Mouse (Mus musculus): ENCODE data around the gene Ttll6.
A peak's percentile ranks its signal among the peaks of the same experiment; 100 is the strongest.
"Not testable (repeated sequence)": the region's sequence is repeated elsewhere in the genome, so short reads cannot be mapped to it uniquely, and the experiment has no call there.

Ttll6 gene

DNA sequence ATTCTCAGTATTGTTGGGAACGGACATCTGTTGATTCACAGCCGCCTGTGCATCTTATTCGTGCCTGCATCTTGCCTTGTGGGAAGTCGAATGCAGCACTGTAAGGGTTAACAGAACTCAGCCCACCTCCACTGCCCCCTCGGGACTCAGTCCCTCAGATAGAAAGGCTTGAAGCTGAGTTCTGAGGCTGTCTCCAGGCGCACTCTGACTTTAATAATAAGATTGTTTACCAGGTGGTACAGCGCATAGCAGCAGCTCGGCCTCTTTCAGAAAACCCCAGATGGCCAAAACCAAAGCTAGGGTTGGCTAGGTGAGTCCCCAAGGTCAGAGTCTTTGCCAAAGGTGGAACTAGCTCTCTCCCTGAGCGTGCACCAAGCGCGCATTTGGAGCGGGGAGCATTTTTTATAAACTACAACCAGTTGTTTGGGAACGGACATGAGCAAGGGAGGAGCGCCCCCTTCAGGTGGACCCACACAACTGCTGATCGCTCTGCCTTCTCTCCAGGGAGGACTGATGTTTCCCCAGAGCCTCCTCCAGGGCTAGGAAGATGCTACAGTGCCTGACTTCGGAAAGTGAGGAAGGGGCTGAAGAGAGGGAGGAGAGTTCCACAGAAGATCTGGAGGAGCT lies at the start of gene Ttll6:
Gene Ttll6 (plus strand): TSS at position 548 of the 627 bp plus-strand sequence.
- DNase-seq (ENCODE audit: low spot score) = peak; percentile 70

DNA sequence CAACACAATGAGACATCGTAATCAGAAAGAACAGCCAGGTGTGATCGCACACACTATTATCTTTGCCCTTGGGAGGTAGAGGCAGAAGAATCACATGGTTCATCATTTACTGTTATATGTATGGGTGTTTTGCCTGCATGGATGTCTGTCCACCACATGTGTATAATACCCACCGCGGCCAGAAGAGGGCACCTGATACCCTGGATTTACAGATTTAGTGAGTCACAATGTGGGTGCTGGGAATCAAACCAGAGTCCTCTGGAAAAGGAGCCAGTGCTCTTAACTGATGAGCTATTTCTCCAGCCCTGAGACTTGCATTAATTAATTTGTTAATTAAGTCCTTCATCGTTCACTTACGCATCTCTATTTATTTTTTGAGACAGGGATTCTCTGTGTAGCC lies 45.6 kb upstream of the Ttll6 start:
- no peak for DNase-seq (ENCODE audit: low spot score)

DNA sequence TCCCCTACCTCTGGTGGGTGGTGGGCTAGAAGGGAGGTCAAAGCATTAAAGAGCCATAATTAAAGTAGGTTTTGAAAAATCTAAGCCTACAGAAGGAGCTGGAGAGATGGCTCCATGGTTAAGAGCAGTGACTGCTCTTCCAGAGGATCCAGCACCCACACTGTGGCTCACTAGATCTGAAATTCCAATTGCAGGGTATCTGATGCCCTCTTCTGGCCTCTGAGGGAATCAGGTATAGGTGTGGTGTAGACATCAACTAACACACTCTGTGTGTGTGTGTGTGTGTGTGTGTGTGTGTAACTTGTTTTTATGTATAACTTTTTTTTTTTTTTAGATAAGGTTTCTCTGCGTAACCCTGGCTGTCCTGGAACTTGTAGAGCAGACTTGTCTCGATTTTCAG lies 42.5 kb upstream of the Ttll6 start:
- DNase-seq (ENCODE audit: low spot score) = no peak

DNA sequence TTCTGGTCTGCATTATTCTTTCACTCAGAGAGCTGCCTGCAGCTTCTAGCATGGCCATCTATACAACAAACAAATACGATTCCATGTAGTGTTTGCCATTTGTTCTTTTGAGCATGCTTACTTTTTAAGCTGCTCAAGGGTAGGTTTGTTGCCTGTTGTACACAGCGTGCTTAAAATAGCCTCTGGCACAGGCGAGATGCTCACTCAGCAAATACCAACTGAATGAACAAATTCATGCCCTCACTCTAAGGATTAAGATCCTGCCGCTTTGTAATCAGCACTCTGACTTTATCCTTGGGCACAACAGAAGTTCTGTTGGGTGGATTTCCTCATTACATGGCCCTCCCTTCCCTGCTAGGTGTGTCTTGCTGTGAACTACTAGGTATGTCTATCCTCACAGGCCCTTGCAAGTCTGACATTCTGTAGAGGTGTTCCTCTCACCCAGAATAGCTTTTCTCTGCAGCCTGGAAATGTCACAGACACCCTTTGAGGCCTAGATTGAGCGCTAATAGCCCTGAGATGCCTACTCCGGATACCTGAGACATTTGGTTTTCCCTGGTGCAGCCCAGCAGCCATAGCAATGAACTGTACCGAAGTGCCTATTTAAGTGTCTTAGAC lies 40.8 kb upstream of the Ttll6 start:
- no peak for DNase-seq (ENCODE audit: low spot score)

DNA sequence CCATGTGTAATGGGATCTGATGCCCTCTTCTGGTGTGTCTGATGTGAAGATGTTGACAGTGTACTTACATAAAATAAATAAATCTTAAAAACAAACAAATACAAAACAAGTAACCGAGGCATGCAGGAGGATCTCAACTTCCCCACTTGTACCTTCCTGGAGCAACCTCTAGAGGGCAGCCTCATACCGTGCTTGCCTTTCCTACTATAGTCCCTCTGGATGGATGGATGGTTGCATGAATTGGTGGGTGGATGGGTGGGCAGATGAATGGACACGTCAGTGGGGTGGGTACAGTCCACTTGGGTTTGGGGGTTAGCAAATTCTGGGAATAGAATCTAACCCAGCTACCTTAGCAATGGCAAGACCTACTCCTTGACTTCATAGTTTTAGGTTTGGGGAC lies 40.2 kb upstream of the Ttll6 start:
- DNase-seq (ENCODE audit: low spot score) = no peak

DNA sequence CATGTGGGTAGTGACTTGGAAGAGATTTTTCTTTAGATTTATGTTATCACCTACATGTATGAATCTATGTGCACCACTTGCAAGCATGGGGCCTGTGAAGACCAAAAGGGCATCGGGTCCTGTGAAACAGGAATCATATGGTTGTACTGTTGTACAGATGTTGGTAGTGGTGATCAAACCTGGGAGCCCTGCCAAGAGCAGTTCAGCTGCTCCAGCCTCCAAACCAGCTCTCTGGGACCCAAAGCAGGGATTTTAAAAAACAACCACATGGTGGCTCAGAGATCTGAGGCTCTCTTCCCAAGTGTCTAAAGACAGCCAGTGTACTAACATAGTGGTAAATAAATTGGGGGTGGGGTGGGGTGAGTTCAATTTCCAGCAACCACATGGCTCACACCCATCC lies 25.2 kb upstream of the Ttll6 start:
- no peak for DNase-seq (ENCODE audit: low spot score)

DNA sequence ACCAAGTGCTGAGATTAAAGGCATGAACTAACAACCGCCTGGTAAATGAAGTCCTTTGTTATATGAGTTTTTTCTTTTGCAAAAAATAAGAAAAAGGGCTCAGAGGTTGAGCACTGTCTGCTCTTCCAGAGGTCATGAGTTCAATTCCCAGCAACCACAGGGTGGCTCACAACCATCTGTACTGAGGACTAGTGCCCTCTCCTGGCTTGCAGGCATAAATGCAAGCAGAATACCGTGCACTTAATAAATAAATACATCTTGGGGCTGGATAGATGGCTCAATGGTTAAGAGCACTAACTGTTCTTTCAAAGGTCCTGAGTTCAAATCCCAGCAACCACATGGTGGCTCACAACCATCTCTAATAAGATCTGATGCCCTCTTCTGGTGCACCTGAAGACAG lies 22.6 kb upstream of the Ttll6 start:
- DNase-seq (ENCODE audit: low spot score) = not testable (repeated sequence)

DNA sequence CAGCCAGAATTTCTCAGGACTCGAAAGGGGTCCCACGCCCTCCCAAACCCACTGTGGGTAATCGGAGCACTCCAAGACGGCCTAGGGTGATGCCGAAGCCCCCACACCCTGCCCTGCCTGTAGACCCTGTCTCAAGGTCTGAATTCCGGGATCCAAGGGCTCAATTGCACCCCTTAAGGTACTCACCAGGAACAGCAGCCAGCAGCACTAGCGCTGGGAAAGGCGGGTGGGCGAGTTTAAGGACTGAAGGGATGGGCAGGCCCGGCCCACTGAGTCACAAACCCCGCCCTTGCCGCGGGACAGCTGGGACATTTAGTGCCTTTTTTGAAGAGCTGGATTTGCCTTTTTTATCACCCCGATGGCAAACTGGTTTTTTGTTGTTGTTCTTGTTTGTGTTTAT lies 21.8 kb upstream of the Ttll6 start, which contains the start of gene Calcoco2:
Gene Calcoco2 (minus strand): TSS at position 214 of the 400 bp plus-strand sequence.
- DNase-seq (ENCODE audit: low spot score) = no peak

DNA sequence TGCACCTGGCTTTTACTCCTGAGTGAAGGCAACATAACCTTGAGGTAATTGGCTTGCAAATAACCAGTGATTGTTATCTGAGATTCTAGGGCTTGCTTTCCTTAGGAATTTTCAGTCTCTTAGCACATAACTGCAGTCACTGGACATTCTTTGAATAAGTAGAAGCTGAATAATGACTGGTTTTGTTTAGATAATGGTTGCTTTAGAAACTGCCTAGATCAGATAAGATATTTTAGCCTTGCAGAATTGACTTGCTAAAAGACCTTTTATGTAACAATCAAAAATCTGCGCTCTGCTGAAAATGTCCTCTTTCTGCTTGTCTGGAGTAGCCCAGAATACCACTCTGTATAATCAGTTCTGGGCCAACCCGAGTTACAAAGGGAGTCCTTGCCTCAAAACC lies 19.5 kb upstream of the Ttll6 start:
- no peak for DNase-seq (ENCODE audit: low spot score)

DNA sequence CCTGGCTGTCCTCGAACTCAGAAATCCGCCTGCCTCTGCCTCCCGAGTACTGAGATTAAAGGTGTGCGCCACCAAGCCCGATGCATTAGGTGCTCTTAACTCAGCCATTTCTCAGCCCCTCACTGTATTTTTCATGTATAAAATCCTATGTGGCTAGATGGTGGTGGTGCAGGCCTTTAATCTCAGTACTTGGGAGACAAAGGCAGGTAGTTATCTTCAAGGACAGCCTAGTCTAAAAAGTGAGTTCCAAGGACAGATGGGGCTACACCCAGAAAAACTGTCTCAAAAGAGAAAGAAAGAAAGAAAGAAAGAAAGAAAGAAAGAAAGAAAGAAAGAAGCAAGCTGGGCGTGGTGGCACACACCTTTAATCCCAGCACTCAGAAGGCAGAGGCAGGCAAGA lies 18.2 kb upstream of the Ttll6 start:
- DNase-seq (ENCODE audit: low spot score) = no peak

DNA sequence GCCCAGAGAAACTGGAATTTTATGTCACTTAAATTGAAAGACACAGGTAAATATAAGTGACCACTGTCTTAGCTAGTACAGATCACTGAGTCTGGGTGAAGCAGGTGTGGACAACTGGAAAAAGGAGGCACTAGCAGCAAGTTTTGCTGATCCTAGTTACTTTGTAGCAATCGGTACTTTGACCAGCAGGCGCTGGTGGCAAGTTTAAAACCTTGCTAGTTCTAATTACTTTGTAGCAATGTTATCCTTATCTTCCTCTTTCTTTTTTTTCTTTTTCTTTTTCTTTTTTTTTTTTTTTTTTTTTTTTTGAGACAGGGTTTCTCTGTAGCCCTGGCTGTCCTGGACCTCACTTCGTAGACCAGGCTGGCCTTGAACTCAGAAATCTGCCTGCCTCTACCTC lies 17.5 kb upstream of the Ttll6 start:
- DNase-seq (ENCODE audit: low spot score) = peak; percentile 66

DNA sequence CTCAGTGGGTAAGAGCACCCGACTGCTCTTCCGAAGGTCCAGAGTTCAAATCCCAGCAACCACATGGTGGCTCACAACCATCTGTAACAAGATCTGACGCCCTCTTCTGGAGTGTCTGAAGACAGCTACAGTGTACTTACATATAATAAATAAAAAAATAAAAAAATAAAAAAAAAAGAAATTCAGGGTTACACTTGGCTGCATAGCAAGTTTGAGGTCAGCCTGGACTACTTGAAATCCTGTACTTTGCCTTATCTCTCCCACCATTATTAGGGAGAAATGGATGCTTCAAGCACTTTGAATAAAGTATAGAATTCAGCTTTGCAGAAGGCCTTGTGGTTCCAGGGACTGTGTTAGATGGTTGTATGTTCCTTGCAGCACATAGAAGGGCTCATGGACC lies 16.7 kb upstream of the Ttll6 start:
- not testable (repeated sequence) for DNase-seq (ENCODE audit: low spot score)

DNA sequence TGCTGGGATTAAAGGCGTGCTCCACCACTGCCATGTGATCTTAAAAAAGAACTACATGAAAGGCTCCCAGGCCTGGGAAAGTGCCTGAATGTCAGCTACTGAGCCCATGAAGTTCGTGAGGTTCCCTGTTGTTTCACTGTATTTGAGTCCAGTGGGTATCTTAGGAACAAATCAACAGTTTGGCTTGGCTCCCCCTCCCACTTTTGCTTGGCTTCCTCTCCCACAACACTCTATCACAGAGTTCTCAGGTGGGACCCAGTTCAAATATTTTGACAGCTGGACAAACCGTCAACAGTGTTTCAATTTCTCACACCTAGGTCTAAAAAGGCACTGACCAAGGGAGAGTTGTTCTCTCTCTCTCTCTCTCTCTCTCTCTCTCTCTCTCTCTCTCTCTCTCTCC lies 14.2 kb upstream of the Ttll6 start:
- no peak for DNase-seq (ENCODE audit: low spot score)

DNA sequence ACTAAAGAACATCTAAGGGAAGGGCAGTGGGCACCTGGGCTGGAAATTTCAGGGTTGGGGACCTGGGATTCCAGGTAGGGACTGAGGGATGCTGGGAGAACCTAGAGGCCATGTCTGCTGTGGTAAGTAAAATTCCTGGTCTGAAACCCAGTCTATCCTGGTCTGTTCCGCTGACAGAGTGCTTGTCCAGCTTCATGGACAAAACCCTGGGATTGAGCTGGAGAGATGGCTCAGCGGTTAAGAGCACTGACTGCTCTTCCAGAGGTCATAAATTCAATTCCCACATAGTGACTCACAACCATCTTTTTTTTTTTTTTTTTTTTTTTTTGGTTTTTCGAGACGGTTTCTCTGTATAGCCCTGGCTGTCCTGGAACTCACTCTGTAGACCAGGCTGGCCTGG lies 10.8 kb upstream of the Ttll6 start:
- DNase-seq (ENCODE audit: low spot score) = not testable (repeated sequence)

DNA sequence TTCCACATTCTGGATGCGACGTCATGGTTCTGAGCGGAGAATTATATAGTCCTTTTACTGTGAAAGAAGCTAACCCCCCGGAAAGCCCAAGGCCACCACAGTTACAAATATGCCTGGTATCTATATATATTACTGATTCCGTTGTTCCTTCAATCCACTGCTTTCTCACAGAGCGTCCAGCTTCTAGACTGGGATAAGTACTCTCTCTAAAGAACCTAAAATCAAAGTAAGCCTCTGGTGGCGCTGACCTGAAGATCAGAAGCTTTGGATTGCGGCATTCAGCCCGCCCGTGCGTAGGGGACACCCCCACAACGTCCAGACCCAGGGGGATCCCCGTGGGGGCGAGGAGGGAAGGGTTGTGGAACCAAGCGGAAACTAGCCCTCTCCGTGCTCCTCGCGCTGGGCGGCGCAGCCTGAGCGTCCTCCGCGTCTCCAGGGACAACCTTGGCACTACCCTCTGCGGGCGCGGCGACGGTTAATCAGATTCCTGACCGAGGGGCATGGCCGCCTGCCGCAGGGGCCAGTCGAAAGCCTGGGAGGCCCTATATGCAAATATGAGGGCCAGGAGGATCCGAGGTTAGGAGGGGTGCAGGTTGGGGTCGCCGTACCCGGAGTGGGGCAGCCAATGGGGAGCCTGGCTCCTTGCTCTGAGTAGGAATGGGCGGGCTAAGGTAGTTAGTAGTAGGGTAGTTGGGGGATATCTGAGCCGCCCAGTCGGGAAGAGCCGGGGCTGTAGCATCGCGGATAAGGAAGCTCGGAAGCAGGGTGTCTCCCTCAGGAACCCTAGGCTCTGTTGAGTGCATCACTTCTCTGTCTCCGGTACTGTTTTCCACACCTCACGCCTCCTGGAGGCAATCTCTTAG lies 9.3 kb upstream of the Ttll6 start:
- peak; percentile 43 for DNase-seq (ENCODE audit: low spot score)

DNA sequence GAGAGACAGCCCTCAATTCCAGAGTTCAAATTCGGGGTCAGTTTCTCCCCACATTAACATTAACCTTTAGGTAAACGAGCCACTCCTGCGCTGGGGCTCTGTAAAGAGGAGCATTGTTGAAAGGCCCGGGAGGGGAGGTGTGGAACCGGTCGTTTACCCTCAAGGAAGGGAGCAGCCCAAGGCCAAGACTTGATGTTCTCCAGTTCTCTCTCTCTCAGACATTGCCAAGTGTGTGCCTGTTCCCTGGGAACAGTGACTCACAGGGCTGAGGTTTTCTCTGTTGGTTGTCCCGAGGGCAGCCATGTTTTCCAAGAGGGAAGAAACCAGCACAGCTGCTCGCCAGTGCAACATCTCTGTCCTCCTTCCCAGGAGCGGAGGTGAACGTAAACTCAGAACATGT lies 3.0 kb upstream of the Ttll6 start:
- DNase-seq (ENCODE audit: low spot score) = no peak

DNA sequence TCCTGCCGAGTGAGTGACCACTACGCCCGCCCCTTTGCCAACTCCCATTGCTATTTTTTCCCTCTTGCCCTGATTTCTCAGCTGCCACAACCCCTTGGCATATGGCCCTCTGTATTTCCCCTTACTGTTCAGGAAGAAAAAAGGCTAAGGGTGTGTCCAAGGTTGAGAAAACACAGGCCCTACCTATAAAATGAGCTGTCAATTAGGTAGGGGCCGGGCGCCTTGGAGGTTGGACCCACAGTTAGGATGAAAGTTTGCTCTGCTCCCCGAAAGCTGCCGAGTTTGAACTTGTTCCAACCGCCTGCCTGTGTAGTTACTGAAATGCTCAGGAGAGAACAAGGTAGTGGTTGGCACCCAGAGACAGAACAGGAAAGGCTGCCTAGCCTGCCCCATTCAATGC lies 2.3 kb downstream of the Ttll6 start:
- DNase-seq (ENCODE audit: low spot score) = no peak

DNA sequence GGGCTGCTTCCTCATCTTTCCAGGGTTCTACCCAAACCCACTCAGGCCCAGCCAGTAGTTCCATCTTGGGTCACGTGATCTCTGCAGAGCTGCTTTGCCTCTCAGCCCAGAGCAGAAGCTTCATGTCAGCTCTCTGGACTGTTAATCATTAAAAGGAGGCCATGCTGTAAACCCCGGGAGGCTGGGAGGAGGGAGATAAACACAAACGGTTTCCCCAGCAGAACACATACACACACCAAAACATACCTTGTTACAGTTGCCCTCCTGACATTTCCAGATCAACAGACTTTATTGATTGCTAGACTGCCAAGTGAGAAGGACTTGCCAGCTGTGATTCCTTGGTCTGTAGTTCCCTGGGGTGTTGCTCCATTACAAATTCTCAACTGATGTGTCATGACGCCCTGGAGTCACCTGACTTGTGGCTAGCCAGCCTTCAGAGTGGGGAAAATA lies 7.2 kb downstream of the Ttll6 start:
- no peak for DNase-seq (ENCODE audit: low spot score)

DNA sequence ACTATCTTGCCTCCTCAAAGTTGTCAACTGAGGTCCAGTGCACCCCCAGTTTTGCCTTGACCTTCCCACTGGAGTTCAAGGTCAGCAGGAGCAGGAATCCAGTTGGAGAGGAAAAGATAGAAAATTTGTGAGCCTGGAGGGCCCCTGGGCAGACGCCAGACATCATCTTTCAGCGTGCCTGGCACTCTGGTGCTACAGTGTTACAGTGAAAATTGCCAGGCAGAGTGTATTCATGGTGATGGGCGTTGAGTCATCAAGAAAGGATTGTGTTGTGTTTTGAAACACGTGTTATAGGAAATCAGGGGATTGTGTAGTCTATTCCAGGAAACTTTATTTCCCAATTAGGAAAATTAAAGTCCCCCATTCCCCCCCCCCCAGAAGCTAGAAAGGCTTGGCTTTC lies 10.2 kb downstream of the Ttll6 start:
- no peak for DNase-seq (ENCODE audit: low spot score)

DNA sequence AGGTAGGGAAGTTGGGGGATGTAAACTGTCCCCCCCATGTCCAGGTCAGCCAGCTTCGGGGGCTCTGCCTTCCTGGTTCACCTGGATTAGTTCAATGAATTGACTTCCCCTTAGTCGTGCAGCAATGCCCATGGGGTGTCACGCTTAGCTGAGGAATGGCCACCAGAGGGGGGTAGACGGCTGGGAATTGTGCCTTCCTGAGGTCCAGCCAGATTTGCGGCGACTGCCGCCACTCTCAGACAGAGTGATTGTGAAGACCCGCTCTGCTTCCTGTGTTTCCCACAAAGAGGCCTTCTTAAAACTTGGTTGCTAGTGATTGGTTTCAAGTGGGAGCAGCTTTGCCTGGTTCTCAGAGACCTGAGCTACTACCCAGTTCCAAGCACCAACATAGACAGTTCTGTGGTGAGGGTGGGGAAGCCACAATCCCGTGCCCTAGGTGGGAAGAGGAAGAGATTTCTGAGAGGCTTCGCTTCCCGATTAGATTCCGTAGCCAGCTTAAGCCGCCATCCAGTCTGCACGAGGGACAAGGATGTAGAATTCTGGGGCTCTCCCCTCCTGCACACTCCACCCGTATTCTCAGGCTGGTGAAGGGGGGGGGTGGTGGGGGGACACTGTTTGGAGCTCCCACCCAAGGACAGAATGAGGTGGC lies 12.2 kb downstream of the Ttll6 start:
- DNase-seq (ENCODE audit: low spot score) = peak; percentile 30

DNA sequence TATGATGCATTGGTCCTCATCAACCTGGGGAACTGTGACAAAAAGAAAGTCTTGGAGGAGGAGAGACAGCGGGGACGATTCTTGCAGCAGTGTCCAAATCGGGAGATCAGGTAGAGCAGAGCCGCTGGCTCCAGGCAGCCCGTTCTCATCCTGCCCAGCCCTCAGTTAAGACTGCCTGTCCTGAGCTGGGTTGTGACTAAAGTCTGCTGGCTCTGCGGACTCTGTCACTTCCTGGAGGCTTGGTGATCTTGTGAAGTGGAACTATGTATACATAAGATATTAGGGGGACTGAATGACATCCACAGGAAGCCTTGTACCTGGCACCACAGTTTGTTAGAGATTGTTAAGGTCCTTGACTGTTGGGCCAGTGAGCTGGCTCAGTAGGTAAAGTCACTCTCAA lies 13.9 kb downstream of the Ttll6 start:
- DNase-seq (ENCODE audit: low spot score) = no peak

DNA sequence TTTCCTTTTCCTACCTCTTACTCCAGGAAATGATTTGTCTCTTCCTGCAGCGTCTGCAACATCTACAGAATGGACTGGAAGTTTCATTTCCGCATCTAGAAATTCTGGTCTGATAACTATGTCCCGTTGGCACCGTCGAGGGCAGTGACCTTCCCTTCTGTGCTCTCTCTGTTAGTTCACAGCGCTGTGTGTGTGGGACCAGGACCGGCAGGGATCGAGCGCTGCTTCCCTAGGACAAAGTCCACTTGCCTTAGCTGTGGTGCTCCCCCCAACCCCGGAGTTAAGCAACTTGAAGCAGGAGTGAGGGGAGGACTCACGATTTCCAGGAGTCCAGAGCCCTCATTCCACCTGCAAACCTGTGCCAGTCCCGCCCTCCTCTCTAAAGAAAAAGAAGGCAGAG lies 31.2 kb downstream of the Ttll6 start:
- no peak for DNase-seq (ENCODE audit: low spot score)

DNA sequence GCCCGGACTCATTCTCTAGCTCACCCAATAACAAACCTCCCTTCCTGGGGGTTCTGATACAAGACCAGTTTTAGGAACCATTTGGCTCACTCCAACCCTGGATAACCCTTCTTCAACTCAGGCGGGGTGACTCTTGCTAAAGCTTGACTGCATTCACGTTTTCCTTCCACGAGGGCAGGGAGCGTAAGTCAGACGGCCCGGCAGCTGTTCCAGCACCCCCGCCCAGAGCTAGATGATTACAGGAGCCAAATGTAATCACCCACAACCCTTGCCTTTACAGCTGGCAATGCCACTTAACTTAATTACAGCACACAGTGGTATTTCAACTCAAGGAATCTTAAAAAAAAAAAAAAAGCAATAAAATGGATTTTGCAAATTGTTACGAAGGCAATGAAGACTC lies 34.5 kb downstream of the Ttll6 start:
- no peak for DNase-seq (ENCODE audit: low spot score)
